Mouse (Mus musculus) layer of hippocampus, adult 9-10 months (tissue): ENCODE results near the gene Pvr.
"Not testable (repeated sequence)": the region's sequence is repeated elsewhere in the genome, so short reads cannot be mapped to it uniquely, and the experiment has no call there.

Source experiments
- DNase-seq: peaks from one replicate; pipeline ENCODE4 v3.0.0; 2022; ENCODE audit warnings: low spot score

The Pvr gene

DNA sequence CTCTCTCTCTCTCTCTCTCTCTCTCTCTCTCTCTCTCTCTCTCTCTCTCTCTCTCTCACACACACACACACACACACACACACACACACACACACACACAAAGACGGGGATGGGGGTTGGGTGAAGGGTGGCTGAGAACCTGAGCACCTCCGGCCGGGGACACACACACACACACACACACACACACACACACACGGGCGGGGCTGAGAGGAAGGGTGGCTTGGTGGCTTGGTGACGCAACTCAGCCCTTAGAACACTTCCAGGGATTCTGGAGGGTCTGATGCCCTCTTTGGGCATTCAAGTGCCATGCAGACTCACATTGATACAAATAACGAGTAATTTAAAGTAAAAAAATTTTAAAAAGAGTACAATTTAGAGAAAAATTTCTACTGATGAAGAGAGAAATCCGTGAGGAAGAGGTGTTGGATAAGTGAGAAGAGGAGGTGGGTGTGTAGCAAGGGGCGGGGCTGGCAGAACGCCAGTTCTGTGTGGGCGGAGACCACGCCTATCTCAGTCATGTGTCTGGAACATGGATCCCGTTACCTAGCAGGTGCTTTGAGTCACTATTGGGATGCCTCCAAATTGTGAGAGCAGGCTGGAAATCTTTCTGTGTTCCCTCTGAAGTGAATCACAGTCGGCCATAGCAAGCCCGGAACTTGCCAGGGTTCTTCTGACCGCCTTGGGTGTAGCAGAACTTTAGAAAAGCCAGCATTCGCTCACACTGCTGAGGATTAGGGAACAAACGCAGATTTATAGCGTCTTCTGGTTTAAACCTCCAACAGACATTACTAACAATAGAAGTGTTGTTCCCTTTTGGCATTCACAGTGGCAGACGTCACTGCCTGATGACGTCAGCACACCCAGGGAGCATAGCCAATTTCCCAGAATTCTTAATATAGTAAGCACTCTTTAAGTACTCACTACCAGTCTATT lies 12.2 kb upstream of the Pvr start:
- peak; percentile 62 for DNase-seq

DNA sequence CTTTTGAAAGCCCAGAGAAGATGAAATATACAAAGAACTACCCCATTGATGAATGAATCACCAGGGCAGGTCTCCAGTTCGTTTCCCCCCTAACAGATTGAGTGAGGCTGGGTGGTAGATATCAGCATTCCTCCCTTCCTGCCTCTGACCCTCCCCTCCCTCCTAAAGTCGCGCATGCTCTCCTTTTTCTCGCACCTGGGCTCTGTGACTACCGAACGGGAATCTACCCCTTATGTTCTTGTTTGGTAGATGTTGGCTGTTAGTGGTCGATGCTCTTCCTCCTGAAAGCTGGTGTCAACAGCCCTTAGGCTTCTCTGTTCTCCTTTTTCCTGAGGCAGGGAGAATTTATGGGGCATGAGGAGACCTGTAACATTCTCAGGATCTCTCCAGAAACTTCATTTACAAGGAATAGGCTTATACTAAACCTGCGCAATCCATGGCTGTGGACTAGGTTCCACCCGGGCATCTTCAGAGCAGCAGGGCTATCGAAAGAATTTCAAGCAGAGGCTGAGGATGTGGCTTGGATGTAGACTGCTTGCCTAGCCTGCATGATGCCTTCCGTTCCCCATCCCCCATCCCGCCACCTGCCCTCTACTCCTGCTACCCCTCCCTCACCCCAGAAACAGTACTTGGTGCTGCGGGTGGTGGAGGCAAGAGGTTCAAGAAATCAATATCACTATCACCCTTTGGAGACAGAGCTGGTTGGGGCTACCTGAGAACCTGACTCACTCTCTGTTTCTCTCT lies 11.3 kb upstream of the Pvr start:
- no peak for DNase-seq

DNA sequence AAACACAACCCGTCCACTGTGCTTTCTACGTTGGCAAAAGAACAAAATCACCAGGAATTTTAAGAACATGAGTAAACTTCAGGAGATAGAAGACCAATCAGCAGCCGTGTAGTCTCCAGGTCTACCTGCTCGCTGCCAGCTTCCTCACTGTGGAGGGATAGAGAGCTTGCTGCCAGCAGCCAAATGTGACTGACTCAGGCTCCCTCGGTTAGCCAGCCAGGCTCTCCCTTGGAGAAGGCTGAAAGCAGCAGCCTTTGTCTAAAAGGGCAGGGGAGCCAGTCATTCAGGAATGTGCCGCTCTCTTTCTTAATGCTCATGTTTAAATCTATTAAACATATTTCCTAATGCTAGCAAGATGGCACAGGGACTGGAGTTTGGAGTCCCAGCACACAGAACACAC lies 9.5 kb upstream of the Pvr start:
- not testable (repeated sequence) for DNase-seq

DNA sequence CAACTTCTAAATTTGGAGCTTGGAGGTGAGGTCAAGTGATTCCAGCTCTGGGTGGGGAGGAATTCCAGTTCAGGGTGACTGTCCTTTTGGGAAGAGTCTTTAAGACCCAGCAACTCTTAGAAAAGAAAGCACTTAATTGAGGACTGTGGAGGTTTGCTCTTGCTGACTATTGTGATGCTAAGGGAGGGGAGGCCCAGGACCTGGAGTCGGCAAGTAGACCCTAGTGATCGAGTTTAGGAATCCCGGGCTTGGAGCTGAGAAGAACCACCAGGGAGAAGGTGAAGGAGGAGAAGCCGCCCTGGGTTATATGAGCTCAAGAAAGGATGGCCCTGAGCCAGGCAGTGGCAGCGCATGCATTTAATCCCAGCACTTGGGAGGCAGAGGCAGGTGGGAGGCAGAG lies 7.5 kb upstream of the Pvr start:
- DNase-seq: no peak

DNA sequence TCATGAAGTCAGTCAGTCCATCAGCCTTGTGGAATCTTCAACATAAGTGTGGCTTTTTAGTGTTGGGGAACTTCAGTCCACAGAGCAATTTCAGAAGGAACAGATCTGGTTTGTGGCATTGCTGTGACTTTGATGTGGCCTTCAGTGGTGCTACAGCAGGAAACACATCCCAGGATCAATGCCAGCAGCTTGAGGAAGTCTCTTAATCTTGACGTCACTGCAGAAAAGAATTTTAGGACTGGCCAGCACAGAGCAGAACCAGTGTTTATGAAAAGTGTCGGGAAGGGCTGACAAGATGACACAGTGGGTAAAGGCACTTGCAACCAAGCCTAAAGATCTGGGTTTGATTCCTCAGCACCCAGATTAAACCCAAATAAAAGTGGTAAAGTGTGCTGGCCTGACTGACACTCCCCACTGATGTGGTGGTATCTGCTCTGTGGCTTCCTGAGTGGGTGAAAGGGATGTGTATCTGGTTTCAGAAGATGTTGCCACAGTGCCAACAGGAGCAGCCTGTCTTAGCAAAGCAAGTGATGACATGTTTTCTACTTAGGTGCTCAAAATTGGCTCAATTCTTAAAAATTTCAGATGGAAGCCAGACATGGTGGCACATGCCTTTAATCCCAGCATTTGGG lies 6.0 kb upstream of the Pvr start:
- no peak for DNase-seq

DNA sequence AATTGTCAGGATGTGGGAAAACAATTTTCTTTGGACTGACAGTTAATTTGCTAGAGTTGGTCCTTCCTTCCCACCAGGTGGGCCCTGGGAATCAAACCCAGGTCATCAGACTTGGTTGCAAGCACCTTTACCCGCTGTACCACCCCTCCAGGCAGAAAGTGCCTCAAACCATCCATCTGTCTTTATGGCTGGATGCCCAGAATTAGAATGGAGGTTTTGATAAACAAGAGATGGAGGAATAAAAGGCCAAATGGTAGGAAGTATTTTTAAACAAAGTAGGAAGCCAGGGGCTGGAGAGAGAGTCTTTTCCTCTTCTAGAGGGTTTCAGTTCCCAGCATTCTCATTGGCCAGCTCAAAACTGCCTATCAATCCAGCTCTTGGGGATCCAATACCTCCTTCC lies 4.4 kb upstream of the Pvr start:
- DNase-seq: no peak

DNA sequence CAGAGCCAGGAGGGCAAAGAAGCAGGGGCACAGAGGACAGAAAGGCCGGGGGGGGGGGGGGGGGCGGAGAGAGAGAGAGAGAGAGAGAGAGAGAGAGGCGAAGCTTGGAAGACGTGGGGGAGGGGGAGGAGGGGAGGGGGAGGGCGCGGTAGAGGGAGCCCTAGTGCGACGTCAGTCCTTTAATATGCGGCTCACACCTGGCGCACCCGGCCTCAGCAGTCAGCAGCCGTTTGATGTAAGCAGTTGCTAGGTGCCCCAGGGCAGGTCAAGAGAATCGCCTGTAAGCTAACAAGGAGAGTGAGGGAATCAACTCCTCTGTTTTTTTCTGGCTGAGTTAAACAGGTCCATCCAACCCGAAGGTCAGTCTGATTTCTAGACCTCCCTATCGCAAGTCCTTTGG lies 2.8 kb upstream of the Pvr start:
- DNase-seq: no peak

DNA sequence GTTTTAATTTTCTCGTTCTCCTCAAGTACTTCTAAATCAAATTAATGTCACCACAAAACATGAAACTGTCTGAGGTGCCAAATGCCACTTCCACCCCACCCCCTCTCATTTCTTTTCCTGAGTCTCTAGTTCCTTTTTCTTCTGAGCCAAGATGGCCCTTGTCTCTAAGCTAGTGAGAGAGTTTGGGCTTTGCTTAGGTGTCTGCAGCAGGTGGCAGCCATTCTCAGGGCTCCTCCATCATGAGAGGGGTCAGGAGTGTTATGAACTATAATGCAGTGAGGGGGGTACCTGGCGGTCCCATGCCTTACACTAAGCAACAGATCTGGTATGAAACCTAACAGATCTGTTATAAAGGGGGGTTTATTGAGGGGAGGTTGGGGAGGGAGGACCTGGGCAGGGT lies 2.4 kb upstream of the Pvr start:
- DNase-seq: no peak

DNA sequence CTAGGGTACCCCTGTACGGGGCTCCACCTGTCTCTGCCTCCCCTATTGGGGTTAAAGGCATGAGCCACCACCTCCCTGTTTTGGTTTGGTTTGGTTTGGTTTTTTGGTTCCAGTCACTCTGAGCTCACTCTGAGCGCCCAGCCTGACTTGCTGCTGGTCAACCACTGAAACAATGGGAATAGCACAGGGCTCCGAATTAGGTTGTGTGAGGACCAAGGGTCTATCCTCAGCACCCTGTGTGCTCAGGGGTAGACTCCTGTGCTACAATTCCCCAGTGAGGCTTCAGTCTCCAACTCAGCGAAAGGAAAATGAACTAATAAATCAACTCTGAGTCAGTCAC lies 824 bp downstream of the Pvr start:
- no peak for DNase-seq

DNA sequence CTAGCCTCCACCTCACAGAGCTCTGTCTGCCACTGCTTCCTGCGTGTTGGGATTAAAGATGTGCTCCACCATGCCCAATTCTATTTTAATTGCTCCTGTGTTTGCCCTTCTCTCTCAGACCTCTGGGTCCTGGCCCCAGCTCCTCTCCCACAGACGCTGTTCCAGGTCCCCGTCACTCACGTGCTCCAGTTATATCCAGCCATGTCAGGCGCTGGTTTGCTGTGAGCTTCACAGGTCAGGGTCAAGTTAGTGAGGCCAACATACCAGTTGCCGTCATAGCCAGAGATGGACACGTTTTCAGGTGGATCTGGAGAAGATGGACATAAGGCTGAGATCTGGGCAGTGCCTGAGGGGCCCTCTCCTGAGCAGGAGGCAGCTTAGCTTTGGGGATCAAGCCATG lies 6.4 kb downstream of the Pvr start:
- DNase-seq: no peak

DNA sequence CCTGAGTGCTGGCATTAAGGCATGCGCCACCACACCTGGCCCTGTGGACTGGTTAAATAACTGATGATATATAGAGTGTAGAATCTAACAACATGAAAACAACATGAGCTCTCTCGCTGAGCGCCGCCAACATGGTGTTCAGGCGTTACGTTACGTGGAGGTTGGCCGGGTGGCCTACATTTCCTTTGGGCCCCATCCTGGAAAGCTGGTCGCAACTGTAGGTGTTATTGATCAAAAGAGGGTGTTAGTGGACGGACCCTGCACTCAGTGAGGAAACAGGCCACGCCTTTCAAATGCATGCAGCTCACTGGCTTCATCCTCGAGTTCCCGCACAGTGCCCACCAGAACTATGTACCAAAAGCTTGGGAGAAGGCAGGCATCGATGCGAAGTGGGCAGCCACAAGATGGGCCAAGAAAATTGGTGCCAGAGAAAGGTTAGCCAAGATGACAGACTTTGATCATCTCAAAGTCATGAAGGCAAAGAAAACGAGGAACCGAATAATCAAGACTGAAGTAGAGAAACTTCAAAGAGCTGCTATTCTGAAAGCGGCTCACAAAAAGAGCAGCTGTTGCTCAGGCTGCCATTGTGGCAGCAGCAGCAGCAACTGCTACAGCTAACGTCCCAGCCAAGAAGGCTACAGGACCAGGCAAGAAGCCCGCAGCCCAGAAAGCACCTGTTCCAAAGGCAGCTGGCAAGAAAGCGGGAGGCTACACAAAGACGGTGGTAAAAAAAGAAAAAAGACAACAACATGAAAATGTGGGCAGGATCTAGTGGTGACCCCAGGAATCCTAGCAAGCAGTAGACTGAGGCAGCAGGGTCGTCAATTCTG lies 9.1 kb downstream of the Pvr start:
- no peak for DNase-seq

DNA sequence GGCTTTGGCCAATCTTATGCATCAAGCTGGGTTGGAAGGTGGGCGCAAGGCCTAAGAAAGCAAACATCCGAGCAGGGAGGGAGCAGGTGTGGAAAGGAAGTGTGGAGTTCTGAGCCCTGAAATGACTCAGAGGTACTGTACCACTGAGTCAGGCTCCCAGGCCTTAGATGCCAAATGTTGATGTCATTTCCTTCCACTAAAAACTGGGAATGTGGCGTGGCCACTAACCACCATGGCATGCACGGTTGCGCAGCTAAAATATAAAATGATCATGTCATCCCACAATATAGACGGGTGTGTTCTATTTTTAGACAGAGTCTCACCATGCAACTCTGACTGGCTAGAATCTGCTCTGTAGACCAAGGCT lies 9.7 kb downstream of the Pvr start:
- no peak for DNase-seq

DNA sequence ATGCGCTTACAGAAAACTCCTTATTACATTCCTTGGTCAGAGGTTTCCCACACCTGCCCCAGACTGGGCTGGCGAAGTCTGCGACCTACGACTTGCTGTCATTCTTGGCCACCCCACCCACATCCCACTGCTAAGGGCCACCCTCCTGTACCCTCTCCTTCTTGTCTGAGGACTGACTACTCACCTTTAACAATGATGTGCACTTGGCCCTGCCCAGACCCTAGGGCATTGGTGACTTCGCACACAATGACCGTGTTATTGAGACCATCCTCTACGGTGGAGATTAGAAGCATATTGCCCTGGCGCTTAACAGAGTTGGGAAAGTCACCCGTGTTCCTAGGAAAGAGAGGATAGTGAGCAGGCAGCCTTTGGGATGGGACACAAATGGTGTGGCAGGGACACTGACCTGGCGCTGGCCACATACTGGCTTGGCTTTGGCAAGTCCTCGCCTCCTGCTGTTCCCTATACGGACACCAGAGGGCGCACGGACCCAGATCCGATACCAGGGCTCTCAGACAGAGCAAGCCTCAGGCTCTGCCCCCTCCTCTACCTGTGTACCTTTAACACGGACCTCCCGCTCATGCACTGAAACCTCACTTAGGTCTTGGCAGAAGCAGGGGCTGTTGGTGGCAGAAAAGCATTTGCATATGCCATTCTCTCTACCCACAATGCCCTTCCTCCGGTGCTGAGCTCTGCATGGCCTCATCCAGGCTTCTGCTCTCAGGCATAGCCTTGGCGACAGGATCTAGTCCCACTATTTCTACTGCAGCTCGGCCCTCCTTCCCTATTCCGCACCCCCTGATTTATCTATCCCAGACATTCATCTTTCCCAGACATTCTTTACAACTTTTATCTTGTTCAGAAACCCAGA lies 10.3 kb downstream of the Pvr start:
- DNase-seq: peak; percentile 61

DNA sequence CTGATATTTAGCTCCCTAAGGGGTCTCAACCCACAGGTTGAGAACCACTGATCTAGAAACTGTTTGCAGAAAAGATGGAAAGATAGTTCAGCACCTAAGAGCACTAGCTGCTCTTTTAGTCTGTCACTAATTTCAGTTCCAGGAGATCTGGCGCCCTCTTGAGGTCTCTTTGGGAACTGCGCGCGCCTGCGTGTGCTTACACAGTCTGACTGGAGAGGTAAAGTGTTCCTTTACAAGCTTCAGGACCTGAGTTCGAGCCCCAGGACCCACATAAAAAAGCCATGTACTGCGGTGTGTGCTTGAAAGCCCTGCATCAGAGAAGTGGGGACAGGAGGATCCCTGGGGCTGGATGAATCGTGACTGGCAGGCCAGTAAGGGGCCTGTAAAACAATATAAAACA lies 31.1 kb downstream of the Pvr start:
- no peak for DNase-seq

DNA sequence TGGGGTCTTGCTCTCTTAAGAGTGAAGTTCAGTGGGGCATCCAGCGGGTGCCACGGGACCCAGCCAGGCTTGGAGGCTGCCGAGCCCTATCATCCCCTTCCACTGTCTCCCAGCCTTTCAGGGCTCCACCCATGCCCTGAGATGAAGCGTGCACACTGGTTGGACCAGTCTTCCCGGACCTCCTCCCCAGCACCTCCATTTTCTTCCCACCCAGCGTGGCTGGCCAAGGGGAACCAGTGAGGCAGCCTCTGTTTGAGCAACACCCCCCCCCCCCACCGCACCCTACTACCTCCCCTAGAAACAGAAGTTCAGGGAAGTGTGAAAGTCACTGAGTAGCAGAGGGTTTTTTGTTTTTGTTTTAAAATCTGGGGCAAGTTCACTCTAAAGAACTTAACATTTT lies 33.1 kb downstream of the Pvr start, which contains the start of gene Ceacam19:
Ceacam19 (minus strand) TSS at position 117 of the 400 bp plus-strand sequence.
- no peak for DNase-seq

DNA sequence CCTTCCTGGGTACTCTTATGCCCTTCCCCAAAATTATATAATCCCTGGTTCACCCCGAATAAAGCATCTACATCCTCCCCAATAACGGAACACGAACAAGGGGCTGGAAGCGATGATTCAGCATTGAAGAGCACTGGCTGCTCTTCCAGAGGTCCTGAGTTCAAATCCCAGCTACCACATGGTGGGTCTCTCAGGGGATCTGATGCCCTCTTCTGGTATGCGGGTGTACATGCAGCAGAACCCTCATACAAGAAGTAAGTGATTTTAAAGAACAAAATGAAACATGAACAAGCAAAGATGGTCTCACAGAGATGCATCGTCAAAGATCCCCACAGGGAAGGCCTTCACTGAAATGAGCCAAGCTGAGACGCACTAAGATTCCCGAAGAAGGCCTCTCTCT lies 40.2 kb downstream of the Pvr start:
- no peak for DNase-seq

DNA sequence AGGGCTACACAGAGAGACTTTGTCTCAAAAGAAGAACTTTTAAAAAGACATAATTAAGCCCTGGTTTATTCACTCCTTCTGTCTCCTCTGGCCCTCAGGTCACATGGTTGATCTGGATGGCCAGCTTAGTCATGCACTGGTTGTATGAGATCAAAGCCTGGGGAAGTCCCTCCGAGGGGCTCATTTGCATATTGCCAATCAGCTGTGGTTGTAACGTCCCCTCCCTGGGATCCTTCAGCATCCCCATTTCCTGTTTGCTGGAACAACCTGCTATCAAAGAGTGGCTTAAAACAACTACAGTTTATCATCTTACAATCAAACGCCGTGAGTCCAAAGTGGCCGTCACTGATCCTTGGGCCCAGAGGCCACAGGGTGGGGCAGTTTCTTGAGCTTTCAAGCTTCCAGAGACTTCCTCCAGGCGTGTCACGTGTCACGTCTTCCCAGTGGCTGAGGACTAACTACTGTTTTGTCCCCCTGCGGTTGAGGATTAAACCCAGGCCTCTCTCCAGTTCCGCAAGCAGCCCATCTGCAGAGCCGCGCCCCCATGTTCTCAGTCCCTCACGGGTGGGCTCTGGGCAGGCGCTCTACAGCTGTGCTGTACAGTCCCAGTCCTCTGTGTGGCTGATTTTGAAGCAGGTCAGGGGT lies 44.1 kb downstream of the Pvr start:
- DNase-seq: no peak

DNA sequence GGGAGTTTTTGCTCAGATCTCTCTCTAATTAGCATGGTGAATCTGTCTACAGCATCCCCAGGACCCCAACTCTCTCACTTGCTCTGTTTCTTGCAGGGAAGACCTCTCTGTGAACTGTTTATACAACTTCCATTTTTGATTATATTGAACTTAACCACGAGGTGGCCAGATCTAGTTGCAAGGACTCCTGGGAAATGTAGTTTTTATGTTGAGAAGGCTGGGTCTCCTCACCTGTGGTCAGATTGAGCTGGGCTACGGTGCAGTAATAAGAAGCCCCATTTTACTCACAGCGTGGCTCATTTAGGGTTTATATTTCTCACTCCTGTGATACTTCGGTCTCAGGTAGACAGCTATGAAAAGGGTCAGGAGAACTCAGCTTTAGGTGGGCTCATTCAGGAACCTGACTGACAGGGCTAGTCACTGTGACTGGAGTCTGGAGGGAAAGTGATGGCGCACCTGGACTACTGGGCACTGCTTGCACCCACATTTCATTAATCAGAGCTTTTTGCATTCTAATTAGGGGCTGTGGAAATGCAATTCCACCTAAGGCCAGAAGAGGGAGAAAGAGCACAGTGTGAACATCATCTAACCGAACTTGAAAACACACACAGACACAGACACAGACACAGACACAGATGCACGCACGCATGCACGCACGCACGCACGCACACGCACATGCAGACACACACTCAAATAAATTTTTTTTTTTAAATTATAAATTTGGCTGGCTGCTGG lies 44.8 kb downstream of the Pvr start:
- DNase-seq: peak; percentile 65

DNA sequence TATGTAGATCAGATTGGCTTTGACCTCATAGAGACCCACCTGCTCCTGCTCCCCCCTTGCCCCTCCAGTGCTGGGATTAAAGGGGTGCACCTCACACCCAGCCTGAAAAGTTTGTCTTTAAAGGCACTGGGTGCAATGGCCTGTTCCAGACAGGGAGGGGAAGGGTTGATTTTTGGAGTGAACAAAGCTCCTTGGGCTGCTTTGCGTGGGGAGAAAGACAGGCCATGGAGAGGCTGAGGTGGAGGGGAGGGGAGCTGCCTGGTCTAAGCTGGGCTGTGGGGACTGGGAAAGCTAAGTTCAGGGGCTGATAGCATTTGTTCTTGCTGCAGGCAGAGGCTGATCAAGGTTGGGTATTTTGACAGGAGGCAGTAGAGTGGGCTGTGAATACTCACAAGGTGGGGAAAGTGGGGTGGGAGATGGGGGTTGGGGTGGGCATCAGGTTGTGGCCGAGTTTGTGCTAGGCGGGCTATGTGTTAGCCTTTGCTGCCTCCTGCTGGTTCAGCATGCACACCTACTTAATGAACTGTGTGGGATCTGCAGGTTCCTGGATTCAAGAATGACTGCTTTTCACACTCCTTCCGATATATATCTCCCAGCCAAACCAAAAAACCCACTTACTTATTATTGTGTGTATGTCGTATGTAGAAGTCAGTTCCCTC lies 48.9 kb downstream of the Pvr start:
- no peak for DNase-seq
